In the genomic region with DNA sequence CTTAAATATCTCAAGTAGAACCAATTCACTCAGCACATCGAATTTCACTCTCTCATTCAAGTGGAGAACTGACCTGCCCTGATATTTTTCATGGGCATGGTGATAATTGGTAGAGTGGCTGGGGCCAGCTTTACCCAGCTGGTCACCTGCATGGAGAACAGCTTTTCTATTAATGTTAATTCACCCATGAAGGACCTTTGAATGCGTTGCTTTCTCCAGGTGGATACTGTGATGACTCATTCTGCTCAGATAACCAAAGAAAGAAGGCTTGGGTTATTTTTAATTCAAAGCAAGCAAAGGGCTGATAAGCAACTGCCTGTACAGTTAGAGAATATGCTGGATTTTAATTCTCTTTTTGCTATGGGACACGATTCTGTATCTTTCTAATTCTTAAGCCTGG, we compare ENCODE assay signal across 26 mouse cellular contexts.
DNase-seq lines count a peak whose midpoint lies in the region; ATAC-seq and TF ChIP-seq lines count a peak whose summit lies in the region.
"Had no signal": no experiment of that assay in that cellular context is flagged by ENCODE, and none has a peak within 500 bp of the region (broad histone marks: within the 10 kb centered on the region; RNA-seq: fewer than 3 reads in every experiment).

No protein-coding gene starts in this region.

- peak; percentile 46; the same call in 1 of the 2 replicates for ATAC-seq in stomach, embryonic 14.5 days (ENCODE audit: insufficient number of reproducible peaks, insufficient read depth, low FRiP score, low read depth)
- no peak; the same call in 1 of the 2 replicates for ATAC-seq in stomach, postnatal 0 days (ENCODE audit: low FRiP score, low TSS enrichment)
- peak; percentile 72; the same call in 1 of the 2 replicates for ATAC-seq in stomach, embryonic 16.5 days (ENCODE audit: insufficient read depth, low FRiP score)
- ATAC-seq: forebrain, embryonic 14.5 days; forebrain, postnatal 0 days; intestine, postnatal 0 days; Patski had no signal

- H3K4me1 ChIP-seq in stomach, embryonic 14.5 days (ENCODE audit: control insufficient read depth, insufficient read depth, low read length): no peaks in the 10 kb centered on the region
- no peaks in the 10 kb centered on the region for H3K4me1 ChIP-seq in stomach, postnatal 0 days (replicated peaks; ENCODE audit: control insufficient read depth, insufficient read depth)
- no peaks in the 10 kb centered on the region for H3K4me1 ChIP-seq in stomach, embryonic 16.5 days (ENCODE audit: control insufficient read depth, insufficient read depth, low read length)
- H3K4me1 ChIP-seq: embryonic facial prominence, embryonic 12.5 days; embryonic facial prominence, embryonic 15.5 days; heart, embryonic 12.5 days; heart, embryonic 15.5 days; hindbrain, embryonic 10.5 days had no signal

- 62% methylated on average over 3 of the region's 3 CpGs for WGBS in stomach, embryonic 14.5 days
- WGBS in stomach, postnatal 0 days: 43% methylated on average over 3 of the region's 3 CpGs
- 59% methylated on average over 3 of the region's 3 CpGs for WGBS in stomach, embryonic 16.5 days

- peak; percentile 35 to 40 for DNase-seq in cerebellum, postnatal 10 days
- no peak for DNase-seq in cerebellum, adult 9-11 months
- DNase-seq in stomach, postnatal 0 days (ENCODE audit: low spot score): no peak
- no peak for DNase-seq in yolk sac, embryonic 10.5 days (ENCODE audit: low spot score)
- DNase-seq: adrenal gland, adult 2 months; adrenal gland, postnatal 14 days; B cell, adult 2 months; cerebellum, adult 18-20 months; forebrain, postnatal 0 days; gastrocnemius, postnatal 25 days; heart, adult 18-20 months; heart, postnatal 10 days; heart, postnatal 36 days had no signal

- H3K9ac ChIP-seq in stomach, embryonic 14.5 days (replicated peaks; ENCODE audit: low read depth, low read length): no peak overlapping the region
- no peak overlapping the region for H3K9ac ChIP-seq in stomach, postnatal 0 days (ENCODE audit: low read length)
- no peak overlapping the region for H3K9ac ChIP-seq in stomach, embryonic 16.5 days (ENCODE audit: low read length)
- H3K9ac ChIP-seq: embryonic facial prominence, embryonic 12.5 days; embryonic facial prominence, embryonic 15.5 days; forebrain, postnatal 0 days; heart, embryonic 12.5 days; heart, embryonic 15.5 days; hindbrain, embryonic 14.5 days had no signal

- H3K27me3 ChIP-seq in stomach, embryonic 14.5 days (ENCODE audit: control insufficient read depth, insufficient read depth, low read length): no peaks in the 10 kb centered on the region
- no peaks in the 10 kb centered on the region for H3K27me3 ChIP-seq in stomach, postnatal 0 days (ENCODE audit: control insufficient read depth, insufficient read depth, low read length)
- H3K27me3 ChIP-seq in stomach, embryonic 16.5 days (ENCODE audit: control insufficient read depth, insufficient read depth, low read length): no peaks in the 10 kb centered on the region
- H3K27me3 ChIP-seq: CH12.LX; embryonic facial prominence, embryonic 12.5 days; embryonic facial prominence, embryonic 15.5 days; heart, embryonic 12.5 days; heart, embryonic 15.5 days; Patski had no signal

- H3K4me2 ChIP-seq in stomach, embryonic 14.5 days (replicated peaks; ENCODE audit: low read depth, low read length): no peak overlapping the region
- no peak overlapping the region for H3K4me2 ChIP-seq in stomach, postnatal 0 days (replicated peaks; ENCODE audit: low read depth)
- no peak overlapping the region for H3K4me2 ChIP-seq in stomach, embryonic 16.5 days (ENCODE audit: low read depth, low read length)
- H3K4me2 ChIP-seq: embryonic facial prominence, embryonic 12.5 days; embryonic facial prominence, embryonic 15.5 days; heart, embryonic 12.5 days; heart, embryonic 15.5 days; hindbrain, embryonic 14.5 days had no signal

- no peak overlapping the region for H3K27ac ChIP-seq in stomach, embryonic 14.5 days (ENCODE audit: low read length)
- no peak overlapping the region for H3K27ac ChIP-seq in stomach, postnatal 0 days (replicated peaks)
- H3K27ac ChIP-seq in stomach, embryonic 16.5 days (ENCODE audit: low read length): no peak overlapping the region
- H3K27ac ChIP-seq: embryonic facial prominence, embryonic 12.5 days; embryonic facial prominence, embryonic 15.5 days; heart, embryonic 15.5 days; hindbrain, embryonic 10.5 days; hindbrain, embryonic 14.5 days had no signal

- no peaks in the 10 kb centered on the region for H3K9me3 ChIP-seq in stomach, embryonic 14.5 days (ENCODE audit: control insufficient read depth, low read depth, low read length)
- no peaks in the 10 kb centered on the region for H3K9me3 ChIP-seq in stomach, postnatal 0 days (ENCODE audit: control insufficient read depth, low read length)
- no peaks in the 10 kb centered on the region for H3K9me3 ChIP-seq in stomach, embryonic 16.5 days (replicated peaks; ENCODE audit: control insufficient read depth, low read length)
- H3K9me3 ChIP-seq: embryonic facial prominence, embryonic 12.5 days; embryonic facial prominence, embryonic 15.5 days; G1E; heart, embryonic 12.5 days; heart, embryonic 15.5 days; hindbrain, embryonic 10.5 days had no signal

- no peaks in the 10 kb centered on the region for H3K36me3 ChIP-seq in stomach, embryonic 14.5 days (ENCODE audit: control insufficient read depth, insufficient read depth, low read length)
- no peaks in the 10 kb centered on the region for H3K36me3 ChIP-seq in stomach, postnatal 0 days (ENCODE audit: control insufficient read depth, insufficient read depth, low read length)
- no peaks in the 10 kb centered on the region for H3K36me3 ChIP-seq in stomach, embryonic 16.5 days (ENCODE audit: control insufficient read depth, insufficient read depth, low read length)
- H3K36me3 ChIP-seq: embryonic facial prominence, embryonic 12.5 days; embryonic facial prominence, embryonic 15.5 days; G1E; heart, embryonic 12.5 days; heart, embryonic 15.5 days; hindbrain, embryonic 10.5 days had no signal

- H3K4me3 ChIP-seq in stomach, embryonic 14.5 days (ENCODE audit: low read depth, low read length): no peak overlapping the region
- no peak overlapping the region for H3K4me3 ChIP-seq in stomach, postnatal 0 days (ENCODE audit: low read depth, low read length)
- no peak overlapping the region for H3K4me3 ChIP-seq in stomach, embryonic 16.5 days (replicated peaks; ENCODE audit: low read length)
- H3K4me3 ChIP-seq: embryonic facial prominence, embryonic 12.5 days; embryonic facial prominence, embryonic 15.5 days; heart, embryonic 12.5 days; heart, embryonic 15.5 days; hindbrain, embryonic 10.5 days had no signal

- TF ChIP-seq EP300 in stomach, postnatal 0 days (optimal IDR thresholded peaks at IDR 0.05): no peak

- TF ChIP-seq CTCF in stomach, postnatal 0 days (IDR thresholded peaks at IDR 0.05; ENCODE audit: low read depth): no peak

Comparison
In these comparisons a context has a peak if more than half of its experiments do, and no peak if none do; other contexts are left out.
1. DNase-seq: peak in cerebellum, postnatal 10 days (2 of 2); none in cerebellum, adult 9-11 months (single experiment), stomach, postnatal 0 days (single experiment) and yolk sac, embryonic 10.5 days (single experiment).